Mouse (Mus musculus): ENCODE measurements around the gene Heg1.

The Heg1 gene

GRCm38 (mm10) chr16:33677313-33677690, 6.9 kb upstream of the Heg1 start:
- DNase-seq, result no peak

- DNase-seq, result no peak
Measured at GRCm38 (mm10) chr16:33677901-33678300, 6.3 kb upstream of the Heg1 start.

- no peak for DNase-seq
Measured at GRCm38 (mm10) chr16:33680271-33680670, 3.9 kb upstream of the Heg1 start.

- DNase-seq, result peak; percentile 62
Measured at GRCm38 (mm10) chr16:33680816-33681215, 3.4 kb upstream of the Heg1 start.

GRCm38 (mm10) chr16:33681661-33682060, 2.5 kb upstream of the Heg1 start:
- DNase-seq, result no peak

- no peak for DNase-seq
Measured at GRCm38 (mm10) chr16:33682651-33683050, 1.5 kb upstream of the Heg1 start.

GRCm38 (mm10) chr16:33683206-33684161, 686 bp upstream of the Heg1 start:
- DNase-seq, result no peak

GRCm38 (mm10) chr16:33684703-33685701, 832 bp downstream of the Heg1 start:
- no peak for DNase-seq

- no peak for DNase-seq
Measured at GRCm38 (mm10) chr16:33686056-33686455, 1.9 kb downstream of the Heg1 start.

- DNase-seq, result no peak
Measured at GRCm38 (mm10) chr16:33687724-33688123, 3.6 kb downstream of the Heg1 start.

- DNase-seq, result no peak
Measured at GRCm38 (mm10) chr16:33690975-33691747, 7.0 kb downstream of the Heg1 start.

- DNase-seq, result no peak
Measured at GRCm38 (mm10) chr16:33693553-33693952, 9.4 kb downstream of the Heg1 start.

GRCm38 (mm10) chr16:33696811-33697575, 12.8 kb downstream of the Heg1 start:
- DNase-seq, result peak; percentile 40

- no peak for DNase-seq
Measured at GRCm38 (mm10) chr16:33697576-33698276, 13.6 kb downstream of the Heg1 start.

GRCm38 (mm10) chr16:33698277-33698790, 14.2 kb downstream of the Heg1 start:
- DNase-seq, result no peak

GRCm38 (mm10) chr16:33700584-33700983, 16.4 kb downstream of the Heg1 start:
- DNase-seq, result no peak

GRCm38 (mm10) chr16:33701872-33702271, 17.7 kb downstream of the Heg1 start:
- DNase-seq, result no peak

GRCm38 (mm10) chr16:33704289-33704688, 20.1 kb downstream of the Heg1 start:
- no peak for DNase-seq

GRCm38 (mm10) chr16:33705258-33705657, 21.1 kb downstream of the Heg1 start:
- DNase-seq, result peak; percentile 34

- DNase-seq, result no peak
Measured at GRCm38 (mm10) chr16:33706111-33706890, 22.1 kb downstream of the Heg1 start.
